Mouse (Mus musculus): ENCODE results near the gene P3h1.

- TF ChIP-seq CTCF (IDR thresholded peaks at IDR 0.05; ENCODE audit: low read depth, low read length) (no peak), EP300 (IDR thresholded peaks at IDR 0.05; ENCODE audit: insufficient read depth, low read depth, low read length) (no peak)
Measured at GRCm38 (mm10) chr4:119226751-119227150, 6.0 kb upstream of the P3h1 start.

Measured in ES-Bruce4 (cell line).